Mouse (Mus musculus) ES-E14 (cell line): ENCODE measurements around the gene Neto2. TPM values are rescaled to one million over a fixed set of nuclear protein-coding genes. Genes with fewer than 3 reads are reported as not detected.

ENCODE experiments used
- DNase-seq: peaks from one replicate; pipeline ENCODE4 v3.0.0-alpha.2; 2013; ENCODE audit warnings: low read depth, low spot score
- H3K27ac ChIP-seq: 2 replicates; pipeline ENCODE4 v1.5.1; 2012; ENCODE audit warnings: low read depth, mild to moderate bottlenecking, low read length, moderate library complexity, mixed read lengths; ENCODE audit not compliant: poor library complexity, insufficient read depth, severe bottlenecking
- H3K36me3 ChIP-seq: 2 replicates; pipeline ENCODE4 v1.6.1; 2012; ENCODE audit warnings: mild to moderate bottlenecking, low read length, moderate library complexity, mixed read lengths; ENCODE audit not compliant: control insufficient read depth, poor library complexity, insufficient read depth, severe bottlenecking
- H3K4me1 ChIP-seq, 2 experiments: fragments of 150-350 bp in 1 of 2; sonication (generic) in 1 of 2; 2 replicates each; pipeline ENCODE4 v1.6.1; 2012; ENCODE audit warnings: low read length in 2 of 2, mild to moderate bottlenecking in 1 of 2, mixed read lengths in 1 of 2; ENCODE audit not compliant: control insufficient read depth in 2 of 2, insufficient read depth in 2 of 2, poor library complexity in 1 of 2
- H3K4me3 ChIP-seq, 2 experiments: fragments of 150-350 bp in 1 of 2; sonication (generic) in 1 of 2; 2 replicates each; pipeline ENCODE4 v1.5.1; 2012; ENCODE audit warnings: low read length in 2 of 2, low read depth in 1 of 2, mild to moderate bottlenecking in 1 of 2, mixed read lengths in 1 of 2; ENCODE audit not compliant: insufficient read depth in 1 of 2, poor library complexity in 1 of 2, severe bottlenecking in 1 of 2
- H3K9ac ChIP-seq: 2 replicates; pipeline ENCODE4 v1.6.1; 2012; ENCODE audit warnings: low read depth, mild to moderate bottlenecking, low read length, mixed read lengths; ENCODE audit not compliant: poor library complexity, insufficient read depth, severe bottlenecking
- H3K9me3 ChIP-seq: fragments of 150-350 bp; sonication (generic); 2 replicates; pipeline ENCODE4 v1.6.1; 2012; ENCODE audit warnings: low read depth, mild to moderate bottlenecking, low read length; ENCODE audit not compliant: control insufficient read depth, insufficient read depth
- CHD2 ChIP-seq: IDR thresholded peaks from 2 replicates; pipeline ENCODE4 v1.6.1; 2014; ENCODE audit warnings: mild to moderate bottlenecking, low read depth, low read length, inconsistent platforms
- HCFC1 ChIP-seq: IDR thresholded peaks from 2 replicates; pipeline ENCODE4 v1.6.1; 2012; ENCODE audit warnings: low read length, inconsistent platforms, borderline replicate concordance; ENCODE audit not compliant: insufficient read depth
- MAFK ChIP-seq: IDR thresholded peaks from 2 replicates; pipeline ENCODE4 v1.6.1; 2014; ENCODE audit warnings: mild to moderate bottlenecking, low read depth, low read length, inconsistent platforms; ENCODE audit not compliant: insufficient read depth
- ZC3H11A ChIP-seq: IDR thresholded peaks from 2 replicates; pipeline ENCODE4 v1.6.1; 2012; ENCODE audit warnings: low read depth, mild to moderate bottlenecking, inconsistent platforms, low read length, borderline replicate concordance
- ZNF384 ChIP-seq: IDR thresholded peaks from 2 replicates; pipeline ENCODE4 v1.6.1; 2012; ENCODE audit warnings: low read depth, low read length, inconsistent platforms
- in situ Hi-C, 2 experiments: fragments of 600-800 bp; cut with MboI; formaldehyde crosslinking; loops; one replicate each; pipeline ENCODE4 v1.15.1; 2025; ENCODE audit warnings: low sequenced_read_pairs in 2 of 2, inconsistent platforms in 1 of 2; ENCODE audit not compliant: unreplicated experiment in 2 of 2
- total RNA-seq: library from RNA; depleted of rRNA; stranded (reverse); fragments of 300-350 nt; gene quantifications from 2 replicates; pipeline ENCODE4 v1.2.3, GENCODE M21; 2012

Gene Neto2
- total RNA-seq, 1 experiment, result 10.8 TPM

DNA sequence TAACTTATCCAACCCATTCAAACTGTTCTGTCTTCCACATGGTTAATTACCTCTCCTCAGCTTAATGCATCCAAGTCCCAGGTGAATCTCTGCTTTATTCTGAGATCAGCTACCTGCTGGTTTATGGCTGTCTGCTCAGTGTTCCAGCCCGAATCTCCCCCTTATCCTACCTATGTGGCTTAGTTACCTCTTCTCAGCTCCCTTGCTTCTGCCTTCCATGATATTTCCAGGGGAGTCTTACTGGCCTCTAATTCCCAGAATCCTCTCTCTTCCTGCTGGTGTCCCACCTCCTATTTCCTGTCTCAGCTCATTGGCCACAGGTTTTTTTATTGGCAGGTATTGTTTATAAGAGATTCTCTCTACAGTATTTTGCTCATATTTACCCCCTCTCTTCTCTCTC, 93.8 kb downstream of the Neto2 start:
- in situ Hi-C loops, result no loop called here
- Histone ChIP-seq H3K9me3 (no peaks in the 10 kb centered on the region), H3K4me3 (no peak overlapping the region), H3K9ac (no peak overlapping the region), H3K36me3 (no peaks in the 10 kb centered on the region), H3K4me1 (no peaks in the 10 kb centered on the region), H3K27ac (no peak overlapping the region)
- DNase-seq, result no peak
- TF ChIP-seq ZC3H11A, result no peak
- TF ChIP-seq HCFC1, result no peak
- TF ChIP-seq MAFK, result no peak
- TF ChIP-seq ZNF384, result no peak
- TF ChIP-seq CHD2, result no peak

DNA sequence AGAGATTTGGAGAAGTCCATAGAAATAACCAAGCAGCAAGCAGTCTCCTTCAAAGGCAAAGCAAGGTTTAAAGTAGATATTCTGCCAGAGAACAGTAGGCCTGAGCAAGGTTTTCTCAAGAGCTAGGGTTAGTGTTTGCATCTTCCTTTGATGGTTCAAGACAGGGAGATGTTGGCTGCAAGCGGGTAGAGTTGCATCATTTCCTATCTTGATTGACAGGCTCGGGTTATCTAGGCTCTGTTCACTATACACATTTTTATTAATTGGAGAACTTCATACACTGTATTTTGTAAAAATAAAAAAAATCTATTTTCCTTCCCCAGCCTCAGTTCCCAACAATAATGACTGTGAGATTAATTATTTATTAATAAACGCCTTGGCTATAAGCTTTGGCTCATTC, 94.2 kb downstream of the Neto2 start:
- H3K27ac ChIP-seq, result no peak overlapping the region
- H3K9ac ChIP-seq, result no peak overlapping the region
- DNase-seq, result no peak
- H3K36me3 ChIP-seq, result no peaks in the 10 kb centered on the region
- no peaks in the 10 kb centered on the region for H3K4me1 ChIP-seq
- no peaks in the 10 kb centered on the region for H3K9me3 ChIP-seq
- no peak overlapping the region for H3K4me3 ChIP-seq
- no peak for TF ChIP-seq MAFK
- no peak for TF ChIP-seq HCFC1
- TF ChIP-seq ZNF384, result no peak
- TF ChIP-seq CHD2, result no peak
- TF ChIP-seq ZC3H11A, result no peak
- in situ Hi-C loops, result no loop called here

GRCm38 (mm10) chr8:85604201-85604600, 96.5 kb downstream of the Neto2 start:
- Histone ChIP-seq H3K27ac (no peak overlapping the region), H3K4me3 (no peak overlapping the region), H3K9ac (no peak overlapping the region), H3K4me1 (no peaks in the 10 kb centered on the region), H3K36me3 (no peaks in the 10 kb centered on the region), H3K9me3 (no peaks in the 10 kb centered on the region)
- in situ Hi-C loops, result no loop called here
- no peak for DNase-seq
- TF ChIP-seq HCFC1, result no peak
- TF ChIP-seq ZC3H11A, result no peak
- no peak for TF ChIP-seq MAFK
- TF ChIP-seq CHD2, result no peak
- no peak for TF ChIP-seq ZNF384

DNA sequence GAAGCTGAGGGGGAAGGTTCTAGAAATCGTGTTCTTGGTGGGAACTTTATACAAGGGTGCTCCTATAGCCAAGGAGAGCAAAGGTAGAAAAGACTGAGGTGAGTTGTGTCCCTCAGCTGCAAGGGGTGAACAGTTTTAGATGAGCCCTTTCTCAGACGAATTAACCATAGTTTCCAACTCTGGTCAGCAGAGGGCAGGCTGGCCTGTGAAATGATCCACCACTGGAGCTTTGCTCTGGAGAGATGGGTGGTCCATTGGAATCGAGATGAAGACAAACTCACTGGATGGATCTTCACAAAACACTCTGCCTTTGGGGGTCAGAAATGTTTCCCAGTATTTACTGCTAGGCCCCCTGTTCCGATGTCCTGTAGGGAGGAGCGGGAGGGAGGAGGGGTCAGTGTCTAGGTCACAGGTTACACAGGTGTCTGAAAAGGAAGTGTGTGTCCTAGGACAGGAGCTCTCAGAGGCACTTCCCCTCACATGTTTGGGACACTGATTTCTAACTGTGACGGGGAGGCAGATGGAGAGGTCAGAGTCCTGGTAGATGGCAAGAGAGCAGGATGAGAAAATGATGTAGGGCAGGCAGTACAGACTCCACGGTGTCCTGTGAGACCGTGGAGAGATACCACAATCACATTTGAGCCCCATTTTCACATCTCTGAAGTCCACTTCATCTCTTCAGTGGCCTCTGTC, 97.4 kb downstream of the Neto2 start:
- Histone ChIP-seq H3K27ac (no peak overlapping the region), H3K9ac (no peak overlapping the region), H3K9me3 (no peaks in the 10 kb centered on the region), H3K36me3 (no peaks in the 10 kb centered on the region), H3K4me3 (no peak overlapping the region), H3K4me1 (no peaks in the 10 kb centered on the region)
- TF ChIP-seq CHD2, result no peak
- no peak for TF ChIP-seq ZC3H11A
- no peak for TF ChIP-seq ZNF384
- no peak for TF ChIP-seq MAFK
- no peak for TF ChIP-seq HCFC1
- DNase-seq, result no peak
- in situ Hi-C loops, result no loop called here

- H3K27ac ChIP-seq, result no peak overlapping the region
- no peaks in the 10 kb centered on the region for H3K36me3 ChIP-seq
- peaks cover 0 to 5% of the 10 kb centered on the region in 2 experiments; a peak in 1 of 4 replicates for H3K4me1 ChIP-seq
- H3K9ac ChIP-seq, result no peak overlapping the region
- no peak overlapping the region for H3K4me3 ChIP-seq
- H3K9me3 ChIP-seq, result no peaks in the 10 kb centered on the region
- DNase-seq, result no peak
- TF ChIP-seq HCFC1, result no peak
- TF ChIP-seq CHD2, result no peak
- no peak for TF ChIP-seq ZNF384
- no peak for TF ChIP-seq ZC3H11A
- no peak for TF ChIP-seq MAFK
- in situ Hi-C loops, result no loop called here
These were observed 98.0 kb downstream of the Neto2 start for GRCm38 (mm10) chr8:85602737-85603136.
